Mouse (Mus musculus) midbrain, embryonic 13.5 days (tissue): ENCODE measurements around the gene Fam221b. TPM values are rescaled to one million over a fixed set of nuclear protein-coding genes. Genes with fewer than 3 reads are reported as not detected.

Source experiments
- microRNA-seq: library from miRNA; unstranded; fragments of <30 nt; microRNA quantifications from one replicate; pipeline ENCODE4, GENCODE M21; 2016
- polyA plus RNA-seq: library from polyadenylated mRNA; unstranded; fragments of >200 nt; fragmentation: Nextera tagmentation; extraction: Ambion mirVana; gene quantifications from 2 replicates; pipeline ENCODE4 v1.2.1, GENCODE M21; 2015

Fam221b gene
- polyA plus RNA-seq, 1 experiment from 2014 or later = 1.8 TPM

Small RNA genes lying within 50 kb of the gene (microRNA-seq; reads per million reads assigned to microRNA genes)
- gene Gm25262 = not detected

Other genes starting within 250 kb of the Fam221b start
- gene Fam166b, start 240.0 kb downstream of the Fam221b start, polyA plus RNA-seq = 0.30 and 0.83 TPM in 2 replicates
- gene Tesk1, start 227.2 kb downstream of the Fam221b start, polyA plus RNA-seq = 6.1 and 8.4 TPM in 2 replicates
- gene Cd72, start 214.5 kb downstream of the Fam221b start, polyA plus RNA-seq = 4.1 and 4.7 TPM in 2 replicates
- not detected in 2 replicates for gene Sit1, start 185.4 kb downstream of the Fam221b start, polyA plus RNA-seq
- 54.4 and 60.3 TPM in 2 replicates for gene Ccdc107, start 176.2 kb downstream of the Fam221b start, polyA plus RNA-seq
- 15.4 and 16.1 TPM in 2 replicates for gene Arhgef39, start 169.4 kb downstream of the Fam221b start, polyA plus RNA-seq
- 0.19 and 0.27 TPM in 2 replicates for gene Car9, start 162.2 kb downstream of the Fam221b start, polyA plus RNA-seq
- 13.2 TPM in 2 replicates for gene Tpm2, start 145.4 kb downstream of the Fam221b start, polyA plus RNA-seq
- gene Creb3, start 106.8 kb downstream of the Fam221b start, polyA plus RNA-seq = 72.6 and 80.4 TPM in 2 replicates
- gene Tln1, start 106.5 kb downstream of the Fam221b start, polyA plus RNA-seq = 59.8 and 67.0 TPM in 2 replicates
- gene Rgp1, start 90.4 kb downstream of the Fam221b start, polyA plus RNA-seq = 24.5 and 26.1 TPM in 2 replicates
- gene Gba2, start 90.3 kb downstream of the Fam221b start, polyA plus RNA-seq = 53.8 and 58.4 TPM in 2 replicates
- gene Msmp, start 84.7 kb downstream of the Fam221b start, polyA plus RNA-seq = 0.77 and 2.1 TPM in 2 replicates
- 13.8 and 14.7 TPM in 2 replicates for gene Npr2, start 37.2 kb downstream of the Fam221b start, polyA plus RNA-seq
- 5.5 and 5.6 TPM in 2 replicates for gene Spag8, start 15.6 kb downstream of the Fam221b start, polyA plus RNA-seq
- 75.6 and 77.9 TPM in 2 replicates for gene Hint2, start 12.7 kb downstream of the Fam221b start, polyA plus RNA-seq
- gene Tmem8b, start 174 bp downstream of the Fam221b start, polyA plus RNA-seq = 16.3 and 17.1 TPM in 2 replicates
- 0.08 TPM in 1 of 2 replicates, not detected in the other for gene Olfr70, start 31.7 kb upstream of the Fam221b start, polyA plus RNA-seq
- 0.08 and 0.10 TPM in 2 replicates for gene Olfr71, start 41.1 kb upstream of the Fam221b start, polyA plus RNA-seq
- 0.13 and 0.35 TPM in 2 replicates for gene Hrct1, start 58.0 kb upstream of the Fam221b start, polyA plus RNA-seq
- 0.05 TPM in 1 of 2 replicates, not detected in the other for gene Spaar, start 60.9 kb upstream of the Fam221b start, polyA plus RNA-seq
- gene Olfr159, start 101.9 kb upstream of the Fam221b start, polyA plus RNA-seq = not detected in 2 replicates
- not detected in 2 replicates for gene Olfr156, start 154.8 kb upstream of the Fam221b start, polyA plus RNA-seq
- not detected in 2 replicates for gene Olfr157, start 171.1 kb upstream of the Fam221b start, polyA plus RNA-seq
- gene Olfr155, start 182.4 kb upstream of the Fam221b start, polyA plus RNA-seq = not detected in 2 replicates
- 6.0 TPM in 2 replicates for gene Reck, start 206.4 kb upstream of the Fam221b start, polyA plus RNA-seq